Mouse (Mus musculus): ENCODE results near the gene Rsrc2.

GRCm38 (mm10) chr5:123696961-123697360 lies 52.3 kb downstream of the Rsrc2 start:
- no peak for TF ChIP-seq POLR2A (IDR thresholded peaks at IDR 0.05; ENCODE audit: extremely low read depth, insufficient read depth, low read length)
- TF ChIP-seq CTCF (IDR thresholded peaks at IDR 0.05; ENCODE audit: low read depth, low read length): no peak
